Mouse (Mus musculus): ENCODE results near the gene Synj2.

GRCm38 (mm10) chr17:5969246-5969645, 28.2 kb downstream of the Synj2 start:
- TF ChIP-seq CTCF (IDR thresholded peaks at IDR 0.05; ENCODE audit: low read depth) (no peak), EP300 (optimal IDR thresholded peaks at IDR 0.05) (no peak)

Data from stomach, postnatal 0 days (tissue).